Mouse (Mus musculus) forebrain, embryonic 11.5 days (tissue): ENCODE measurements around the gene G0s2. TPM values are rescaled to one million over a fixed set of nuclear protein-coding genes. Genes with fewer than 3 reads are reported as not detected.
"Not testable (repeated sequence)": the region's sequence is repeated elsewhere in the genome, so short reads cannot be mapped to it uniquely, and the experiment has no call there.

Source experiments
- ATAC-seq: fragments of 200-750 bp; cut with Nextera tagmentation; replicated peaks from 2 replicates; pipeline ENCODE4 v1.8.0; 2017; ENCODE audit warnings: moderate TSS enrichment; ENCODE audit not compliant: low FRiP score
- DNase-seq: peaks from one replicate; pipeline ENCODE4 v3.0.0-alpha.2; 2017; ENCODE audit warnings: low spot score
- H3K27ac ChIP-seq: fragments of 300-500 bp; sonication (generic); 2 replicates; pipeline ENCODE4 v1.5.1; 2014; ENCODE audit warnings: low read depth, low read length
- H3K27me3 ChIP-seq: fragments of 300-500 bp; sonication (generic); 2 replicates; pipeline ENCODE4 v1.6.1; 2014; ENCODE audit warnings: mild to moderate bottlenecking, low read length, mixed read lengths; ENCODE audit not compliant: control insufficient read depth, insufficient read depth
- H3K36me3 ChIP-seq: fragments of 300-500 bp; sonication (generic); 2 replicates; pipeline ENCODE4 v1.6.1; 2014; ENCODE audit warnings: mild to moderate bottlenecking, low read length, moderate library complexity, mixed read lengths; ENCODE audit not compliant: control insufficient read depth, insufficient read depth
- H3K4me1 ChIP-seq: fragments of 300-500 bp; sonication (generic); replicated peaks from 2 replicates; pipeline ENCODE4 v1.6.1; 2014; ENCODE audit warnings: low read length, mixed read lengths; ENCODE audit not compliant: control insufficient read depth, insufficient read depth
- H3K4me2 ChIP-seq: fragments of 300-500 bp; sonication (generic); 2 replicates; pipeline ENCODE4 v1.6.1; 2014; ENCODE audit warnings: low read depth, mild to moderate bottlenecking, low read length, moderate library complexity, mixed read lengths; ENCODE audit not compliant: severe bottlenecking
- H3K4me3 ChIP-seq: fragments of 300-500 bp; sonication (generic); 2 replicates; pipeline ENCODE4 v1.5.1; 2014; ENCODE audit warnings: low read depth, low read length
- H3K9ac ChIP-seq: fragments of 300-500 bp; sonication (generic); 2 replicates; pipeline ENCODE4 v1.6.1; 2014; ENCODE audit warnings: low read length
- H3K9me3 ChIP-seq: fragments of 300-500 bp; sonication (generic); 2 replicates; pipeline ENCODE4 v1.6.1; 2016; ENCODE audit warnings: low read length, mixed read lengths; ENCODE audit not compliant: control insufficient read depth
- WGBS: fragments of 180-500 bp; shearing (Covaris S2); extraction: QIAGEN DNeasy Blood & Tissue Kit; methylation state at CpG from one replicate; pipeline ENCODE4 v1.1.7; 2014; 5-methylcytosine and 5-hydroxymethylcytosine counted together
- polyA plus RNA-seq: library from polyadenylated mRNA; unstranded; fragments of >200 nt; fragmentation: Nextera tagmentation; extraction: Ambion mirVana; gene quantifications from 2 replicates; pipeline ENCODE4 v1.2.1, GENCODE M21; 2014

The G0s2 gene
- polyA plus RNA-seq, 1 experiment from 2014 or later, result 6.8 TPM

DNA sequence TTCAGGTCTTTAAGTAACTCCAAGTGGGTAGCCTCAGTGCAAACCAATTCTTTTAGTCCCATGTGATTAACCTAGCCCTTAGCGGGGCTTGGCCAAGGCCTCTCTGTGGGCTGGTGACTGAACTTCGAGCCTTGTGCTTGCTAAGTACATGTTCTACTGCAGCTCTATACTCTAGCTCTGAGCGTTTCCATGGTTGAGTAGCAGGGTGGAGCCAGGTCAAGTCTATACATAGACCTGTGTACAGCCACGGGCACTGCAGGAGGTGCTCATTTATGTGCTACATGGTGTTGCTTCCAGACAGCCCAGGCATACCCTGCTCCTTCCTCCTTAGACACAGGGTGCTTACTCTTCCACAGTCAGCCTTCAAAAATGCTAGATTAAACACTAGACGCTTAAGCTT lies 22.9 kb upstream of the G0s2 start:
- H3K4me3 ChIP-seq, result no peak overlapping the region
- ATAC-seq (no peak), DNase-seq (no peak)
- H3K9me3 ChIP-seq, result no peaks in the 10 kb centered on the region
- WGBS, result 87% methylated on average over 5 of the region's 5 CpGs
- no peak overlapping the region for H3K4me2 ChIP-seq
- H3K9ac ChIP-seq, result no peak overlapping the region
- H3K27me3 ChIP-seq, result no peaks in the 10 kb centered on the region
- no peaks in the 10 kb centered on the region for H3K4me1 ChIP-seq
- H3K36me3 ChIP-seq, result no peaks in the 10 kb centered on the region
- H3K27ac ChIP-seq, result no peak overlapping the region

DNA sequence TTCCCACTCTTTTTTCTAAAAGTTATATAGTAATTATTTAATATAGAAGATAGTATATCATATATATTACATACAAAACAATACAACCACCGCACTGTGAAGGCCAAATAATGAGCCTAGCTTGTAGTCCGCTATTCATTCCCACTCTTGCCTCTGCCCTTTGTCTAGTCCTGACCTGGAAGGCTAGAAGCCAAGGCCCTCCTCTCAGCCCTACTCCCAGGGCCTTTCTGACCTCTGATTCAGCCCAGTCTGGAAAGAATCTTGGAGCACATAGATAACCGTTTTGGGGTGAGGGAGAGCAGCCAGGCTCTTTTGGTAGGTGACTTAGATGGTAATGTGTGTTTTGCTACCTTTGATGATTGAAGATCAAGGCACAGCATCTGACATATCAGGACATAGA lies 20.9 kb upstream of the G0s2 start:
- DNase-seq (no peak), ATAC-seq (no peak)
- WGBS, result 71% methylated on average over 3 of the region's 3 CpGs
- Histone ChIP-seq H3K27ac (no peak overlapping the region), H3K9me3 (no peaks in the 10 kb centered on the region), H3K4me2 (no peak overlapping the region), H3K27me3 (no peaks in the 10 kb centered on the region), H3K4me3 (no peak overlapping the region), H3K9ac (no peak overlapping the region), H3K4me1 (no peaks in the 10 kb centered on the region), H3K36me3 (no peaks in the 10 kb centered on the region)

DNA sequence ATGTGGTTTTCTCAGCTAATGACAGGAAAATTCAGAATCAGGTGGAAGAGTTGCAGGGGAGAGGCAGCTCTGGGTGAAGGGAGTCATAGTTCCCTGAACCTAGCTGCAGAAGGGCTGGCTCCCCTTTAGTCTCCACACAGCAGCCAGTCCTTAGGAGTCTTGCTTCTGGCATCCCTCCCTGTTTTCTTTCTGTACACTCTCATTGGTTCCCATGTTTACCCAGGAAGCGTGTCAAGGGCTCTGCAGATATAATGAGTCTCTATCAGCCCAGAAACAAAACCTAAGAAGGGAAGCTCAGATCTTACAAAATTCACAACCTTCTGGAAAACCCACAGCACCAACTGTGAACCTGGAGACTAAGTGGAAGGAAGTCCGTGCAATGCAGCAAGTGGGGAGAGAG lies 20.0 kb upstream of the G0s2 start:
- H3K27ac ChIP-seq, result no peak overlapping the region
- DNase-seq (no peak), ATAC-seq (no peak)
- H3K9me3 ChIP-seq, result no peaks in the 10 kb centered on the region
- H3K36me3 ChIP-seq, result no peaks in the 10 kb centered on the region
- H3K9ac ChIP-seq, result no peak overlapping the region
- 74% methylated on average over 2 of the region's 2 CpGs for WGBS
- H3K4me1 ChIP-seq, result no peaks in the 10 kb centered on the region
- H3K4me3 ChIP-seq, result no peak overlapping the region
- H3K4me2 ChIP-seq, result no peak overlapping the region
- H3K27me3 ChIP-seq, result no peaks in the 10 kb centered on the region

DNA sequence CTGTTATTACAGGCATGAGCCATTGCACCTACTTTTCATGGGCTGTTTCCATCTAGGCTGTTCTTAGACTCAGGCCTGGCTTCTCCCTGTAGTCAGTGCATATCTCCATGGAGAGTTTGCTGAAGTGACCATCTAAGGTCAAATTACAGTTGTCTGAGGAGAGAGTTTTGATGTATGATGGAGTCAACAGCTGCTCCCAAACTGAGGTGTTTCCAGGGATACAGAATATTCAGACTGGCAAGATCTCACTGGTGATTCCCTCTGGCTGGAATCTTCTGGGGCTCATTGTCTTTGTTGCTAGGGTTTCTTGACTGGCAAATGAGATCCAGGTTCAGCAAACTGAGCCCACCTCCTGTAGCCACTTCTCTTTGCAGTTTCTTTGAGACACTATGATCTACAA lies 17.7 kb upstream of the G0s2 start:
- no peak overlapping the region for H3K27ac ChIP-seq
- H3K4me1 ChIP-seq, result no peaks in the 10 kb centered on the region
- no peak overlapping the region for H3K9ac ChIP-seq
- H3K4me3 ChIP-seq, result no peak overlapping the region
- H3K9me3 ChIP-seq, result no peaks in the 10 kb centered on the region
- ATAC-seq, result no peak
- no peak overlapping the region for H3K4me2 ChIP-seq
- DNase-seq, result no peak
- no peaks in the 10 kb centered on the region for H3K27me3 ChIP-seq
- H3K36me3 ChIP-seq, result no peaks in the 10 kb centered on the region

DNA sequence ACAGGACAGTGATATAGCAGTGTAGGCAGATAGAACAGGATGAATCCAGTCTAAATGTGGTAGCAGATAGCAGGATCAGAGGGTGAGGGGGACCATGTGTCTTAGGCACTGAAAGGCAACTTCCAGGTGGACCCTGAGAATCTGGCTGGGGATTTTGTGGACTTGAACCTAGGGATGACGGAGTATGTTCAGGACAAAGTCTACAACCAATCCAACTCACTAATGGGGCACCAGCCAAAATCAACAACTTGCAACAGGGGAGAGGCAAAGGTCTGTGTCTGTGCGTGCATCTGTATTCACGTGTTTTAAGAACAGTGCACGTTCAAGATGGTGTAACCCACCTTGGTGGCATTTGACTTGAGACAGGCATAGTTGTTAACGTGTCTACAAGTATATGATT lies 16.9 kb upstream of the G0s2 start:
- Histone ChIP-seq H3K27ac (no peak overlapping the region), H3K4me3 (no peak overlapping the region), H3K9ac (no peak overlapping the region), H3K27me3 (no peaks in the 10 kb centered on the region), H3K4me1 (no peaks in the 10 kb centered on the region), H3K36me3 (no peaks in the 10 kb centered on the region), H3K4me2 (no peak overlapping the region), H3K9me3 (no peaks in the 10 kb centered on the region)
- WGBS, result 92% methylated on average over 5 of the region's 5 CpGs
- no peak for DNase-seq
- no peak for ATAC-seq

DNA sequence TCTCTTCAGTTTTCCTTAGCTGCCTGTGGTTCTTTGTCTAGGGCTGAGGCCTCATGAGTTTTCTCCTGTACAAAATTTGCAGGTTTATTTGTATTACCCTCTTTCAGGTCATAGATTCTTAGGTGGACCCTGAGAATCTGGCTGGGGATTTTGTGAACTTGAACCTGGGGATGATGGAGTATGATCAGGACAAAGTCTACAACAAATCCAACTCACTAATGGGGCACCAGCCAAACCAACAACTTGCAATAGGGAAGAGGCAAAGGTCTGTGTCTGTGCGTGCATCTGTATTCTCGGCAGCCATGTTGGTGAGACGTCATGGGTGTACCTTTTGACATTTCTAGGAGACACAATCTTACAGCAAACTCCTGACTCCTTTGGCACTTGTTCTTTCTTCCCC lies 16.1 kb upstream of the G0s2 start:
- no peak overlapping the region for H3K4me3 ChIP-seq
- no peak for ATAC-seq

DNA sequence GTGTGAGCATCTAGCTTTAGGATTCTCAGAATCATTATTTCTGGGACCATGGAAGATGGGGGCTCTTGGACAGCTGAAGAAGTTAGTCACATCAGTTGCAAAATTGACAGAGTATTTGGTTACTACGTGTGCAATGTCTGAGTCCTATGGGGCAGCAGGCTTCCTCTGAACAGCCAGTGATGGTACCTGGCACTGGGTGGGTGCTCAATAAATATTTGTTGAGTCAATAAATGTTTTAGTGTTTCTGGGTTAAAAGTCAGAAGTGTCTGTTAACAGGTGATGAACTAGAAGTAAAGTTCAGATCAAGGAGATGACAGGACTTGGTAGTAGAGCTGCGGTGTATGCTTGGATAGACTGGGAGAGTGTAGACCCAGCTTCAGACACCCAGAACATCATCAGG lies 14.6 kb upstream of the G0s2 start:
- Histone ChIP-seq H3K9me3 (no peaks in the 10 kb centered on the region), H3K4me3 (no peak overlapping the region), H3K4me2 (no peak overlapping the region), H3K27me3 (no peaks in the 10 kb centered on the region), H3K4me1 (no peaks in the 10 kb centered on the region), H3K27ac (no peak overlapping the region), H3K9ac (no peak overlapping the region), H3K36me3 (no peaks in the 10 kb centered on the region)
- ATAC-seq, result no peak
- no peak for DNase-seq
- WGBS, result 86% methylated on average over 2 of the region's 2 CpGs

More for the DNA sequence above, 16.1 kb upstream of the G0s2 start:
- Histone ChIP-seq H3K27me3 (no peaks in the 10 kb centered on the region), H3K9ac (no peak overlapping the region), H3K4me1 (no peaks in the 10 kb centered on the region), H3K9me3 (no peaks in the 10 kb centered on the region), H3K27ac (no peak overlapping the region), H3K36me3 (no peaks in the 10 kb centered on the region), H3K4me2 (no peak overlapping the region)
- DNase-seq, result peak; percentile 38
- 91% methylated on average over 3 of the region's 3 CpGs for WGBS

DNA sequence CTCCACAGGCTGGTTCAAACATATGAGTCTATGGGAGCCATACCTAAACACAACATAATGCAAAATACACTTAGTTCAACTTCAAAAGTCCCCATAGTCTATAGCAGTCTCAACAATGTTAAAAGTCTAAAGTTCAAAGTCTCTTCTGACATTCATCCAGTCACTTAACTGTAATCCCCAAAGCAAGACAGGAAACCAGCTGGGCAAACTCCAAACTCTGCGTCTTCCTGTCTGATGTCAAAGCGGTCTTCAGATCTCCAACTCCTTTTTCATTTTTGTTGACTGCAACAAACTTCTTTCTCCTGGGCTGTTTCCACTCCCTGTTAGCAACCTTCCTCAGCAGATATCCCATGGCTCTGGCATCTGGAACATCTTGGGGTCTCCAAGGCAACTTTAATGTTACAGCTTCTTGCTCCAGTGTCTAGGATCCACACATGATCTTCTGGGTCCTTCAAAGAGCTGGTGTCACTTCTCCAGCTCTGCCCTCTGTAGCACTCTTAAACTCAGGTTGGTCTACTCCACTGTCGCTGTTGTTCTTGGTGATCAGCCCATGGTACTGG lies 12.8 kb upstream of the G0s2 start:
- H3K27ac ChIP-seq, H3K4me2 ChIP-seq, H3K4me3 ChIP-seq, DNase-seq, H3K9ac ChIP-seq, H3K36me3 ChIP-seq, H3K9me3 ChIP-seq, ATAC-seq, H3K27me3 ChIP-seq, H3K4me1 ChIP-seq: not testable (repeated sequence)
- WGBS, result 94% methylated on average over 3 of the region's 3 CpGs

DNA sequence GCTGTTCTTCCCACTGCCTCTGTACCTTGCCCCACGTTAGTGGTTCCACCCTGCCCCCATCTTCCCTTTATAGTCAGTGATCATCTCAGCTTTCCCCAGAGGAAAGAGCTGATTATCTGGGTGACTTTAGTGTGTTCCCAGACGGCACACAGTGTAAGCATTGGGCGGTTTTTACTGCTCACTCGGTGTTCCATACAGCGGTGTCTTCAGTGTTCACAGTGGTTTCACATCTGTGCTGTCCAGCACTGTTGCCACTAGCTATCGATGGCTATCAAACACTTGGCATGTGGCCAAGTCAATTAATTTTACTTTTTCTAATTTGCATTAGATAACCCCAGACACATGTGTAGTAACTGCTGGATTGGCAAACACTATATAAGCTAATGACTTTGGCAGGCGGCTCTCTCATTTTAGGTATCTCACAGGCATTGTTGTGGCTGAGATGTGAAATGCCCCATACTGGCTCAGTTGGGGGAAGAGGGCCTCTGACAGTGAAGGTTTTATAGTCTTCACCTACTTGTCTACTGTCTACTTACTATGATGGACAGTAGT lies 11.3 kb upstream of the G0s2 start:
- WGBS, result 83% methylated on average over 7 of the region's 7 CpGs
- no peaks in the 10 kb centered on the region for H3K4me1 ChIP-seq
- H3K9ac ChIP-seq, result no peak overlapping the region
- H3K36me3 ChIP-seq, result no peaks in the 10 kb centered on the region
- H3K27ac ChIP-seq, result no peak overlapping the region
- no peak overlapping the region for H3K4me3 ChIP-seq
- no peaks in the 10 kb centered on the region for H3K27me3 ChIP-seq
- H3K9me3 ChIP-seq, result no peaks in the 10 kb centered on the region
- DNase-seq (no peak), ATAC-seq (no peak)
- H3K4me2 ChIP-seq, result no peak overlapping the region
